Mouse (Mus musculus): ENCODE results near the gene Dbt.

Gene Dbt

GRCm38 (mm10) chr3:116512904-116513716, at the start of gene Dbt:
Dbt (plus strand) TSS chr3:116513070.
- peak; percentile 24 to 81 for DNase-seq (ENCODE audit: low spot score in 2 of 2)

DNA sequence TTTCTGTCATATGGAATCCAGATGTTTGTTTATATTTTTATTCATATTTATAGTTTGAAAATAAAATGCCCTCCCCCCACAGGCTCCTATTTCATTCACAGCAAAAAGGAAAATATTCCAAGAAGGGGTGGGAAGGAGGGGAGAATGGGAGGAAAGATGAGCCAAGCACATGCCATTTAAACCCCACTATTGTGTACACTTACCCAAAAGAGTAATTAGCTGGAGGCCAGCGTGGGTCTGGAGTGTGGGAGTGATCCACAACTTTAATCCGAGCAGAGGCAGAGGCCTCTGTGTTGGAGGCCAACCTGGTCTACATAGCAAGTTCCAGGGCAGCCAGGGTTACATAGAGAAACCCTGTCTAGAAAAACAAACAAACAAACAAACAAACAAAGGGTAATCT, 48.6 kb upstream of the Dbt start:
- no peak for DNase-seq (ENCODE audit: low spot score in 2 of 2)

DNA sequence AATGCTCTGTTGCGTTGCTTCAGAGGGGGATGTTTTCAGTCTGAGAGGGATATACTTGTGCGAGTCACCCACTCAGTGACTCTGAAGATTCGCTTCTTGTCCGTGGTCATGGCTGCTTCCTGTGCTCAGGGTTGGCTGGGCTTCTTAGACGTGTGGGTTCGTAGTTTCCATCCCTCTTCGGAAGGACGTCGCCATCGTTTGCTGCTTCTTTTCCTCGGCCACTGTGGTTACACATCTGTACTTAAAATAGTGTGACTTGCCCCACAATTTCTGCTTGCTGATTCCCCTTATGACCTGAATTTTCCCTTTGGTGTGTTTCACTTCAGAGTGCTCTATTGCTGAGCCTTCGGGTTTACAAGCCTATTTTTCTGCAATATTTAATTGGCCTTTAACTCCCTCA, 47.2 kb upstream of the Dbt start:
- DNase-seq (ENCODE audit: low spot score in 2 of 2), result no peak

DNA sequence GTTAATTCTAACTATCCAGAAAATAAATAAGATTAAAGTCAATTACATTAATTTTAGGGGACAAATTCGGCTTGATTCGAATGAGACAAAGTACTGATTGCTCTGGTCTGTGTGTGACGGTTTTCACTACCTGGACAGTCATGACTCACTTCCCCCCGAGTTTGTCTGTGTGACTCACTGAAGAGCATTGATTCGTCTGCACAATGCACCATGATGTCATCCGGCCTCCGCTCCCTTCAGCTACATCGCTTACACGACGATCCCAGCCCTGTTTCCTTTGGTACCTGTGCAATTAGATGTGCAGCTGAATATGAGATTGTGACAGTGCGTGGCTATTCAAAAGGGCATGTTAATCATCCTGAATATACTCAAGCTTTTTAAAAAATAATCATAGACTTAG, 38.3 kb upstream of the Dbt start:
- DNase-seq (ENCODE audit: low spot score in 2 of 2), result no peak

GRCm38 (mm10) chr3:116476686-116477298, 36.1 kb upstream of the Dbt start:
- no peak for DNase-seq (ENCODE audit: low spot score in 2 of 2)

GRCm38 (mm10) chr3:116477351-116477750, 35.5 kb upstream of the Dbt start:
- no peak for DNase-seq (ENCODE audit: low spot score in 2 of 2)

DNA sequence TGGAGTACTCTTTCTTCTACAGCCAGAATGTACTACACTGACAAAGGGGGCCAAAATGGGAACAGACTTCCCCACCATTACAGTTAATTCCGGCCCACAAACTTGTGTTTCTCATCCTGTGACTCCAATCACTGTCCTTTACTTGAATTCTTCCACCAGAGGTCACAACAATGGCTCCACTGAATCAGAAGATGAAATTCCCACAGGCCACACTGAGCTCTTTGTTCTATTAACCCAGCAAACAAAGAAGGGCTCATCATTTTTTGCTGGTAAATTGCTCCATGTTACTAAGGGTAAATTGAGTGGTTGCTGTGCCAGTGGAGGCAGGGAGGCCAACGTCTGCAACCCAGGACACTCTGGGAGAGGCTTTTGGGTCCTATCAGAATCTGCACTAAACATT, 32.8 kb upstream of the Dbt start:
- no peak for DNase-seq (ENCODE audit: low spot score in 2 of 2)

DNA sequence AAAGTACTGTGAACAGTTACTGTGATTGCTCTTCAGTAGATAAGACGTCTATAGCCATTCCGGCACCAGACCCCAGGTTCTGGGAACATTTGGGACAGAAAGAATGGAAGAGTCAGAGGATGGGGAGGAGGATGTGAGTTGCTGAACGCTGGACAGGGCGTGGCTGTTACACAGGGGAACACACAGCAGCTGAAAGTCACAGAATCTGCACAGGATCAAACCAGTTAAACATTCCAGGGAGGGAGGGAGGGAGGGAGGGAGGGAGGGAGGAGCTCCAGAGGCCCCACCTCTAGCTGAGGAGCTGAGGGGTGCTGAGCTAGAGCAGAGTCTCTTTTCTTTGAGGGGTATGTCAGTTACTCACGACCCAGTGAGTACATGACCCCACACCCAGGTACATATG, 31.9 kb upstream of the Dbt start:
- no peak for DNase-seq (ENCODE audit: low spot score in 2 of 2)

GRCm38 (mm10) chr3:116482724-116483123, 30.1 kb upstream of the Dbt start:
- DNase-seq (ENCODE audit: low spot score in 2 of 2), result no peak

- no peak for DNase-seq (ENCODE audit: low spot score in 2 of 2)
Observed at GRCm38 (mm10) chr3:116483271-116483670, 29.6 kb upstream of the Dbt start.

GRCm38 (mm10) chr3:116490920-116491319, 21.9 kb upstream of the Dbt start:
- no peak for DNase-seq (ENCODE audit: low spot score in 2 of 2)

DNA sequence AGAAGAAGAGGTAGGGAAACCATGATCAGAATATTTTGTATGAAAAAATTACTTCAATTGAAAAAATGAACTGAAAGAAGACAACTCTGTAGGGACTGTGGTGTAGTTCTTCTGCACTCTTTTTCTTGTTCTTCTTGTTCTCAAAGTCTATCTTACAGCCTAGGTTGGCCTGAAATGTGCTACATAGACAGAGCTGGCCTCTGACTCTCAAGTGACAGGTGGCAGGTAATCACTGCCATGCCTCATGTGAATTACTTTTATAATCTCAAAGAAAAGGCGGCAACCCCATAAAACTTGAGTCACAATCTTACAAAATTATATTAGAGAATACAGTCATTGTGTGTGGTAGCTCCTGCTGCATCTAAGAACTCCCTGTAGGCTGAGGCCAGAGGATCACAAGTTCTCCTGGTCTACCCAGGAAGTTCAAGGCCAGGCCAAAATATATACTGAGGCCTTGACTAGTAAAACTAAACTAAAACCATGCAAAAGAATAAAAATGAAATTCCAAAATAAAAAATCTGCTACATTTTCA, 20.9 kb upstream of the Dbt start:
- no peak for DNase-seq (ENCODE audit: low spot score in 2 of 2)

DNA sequence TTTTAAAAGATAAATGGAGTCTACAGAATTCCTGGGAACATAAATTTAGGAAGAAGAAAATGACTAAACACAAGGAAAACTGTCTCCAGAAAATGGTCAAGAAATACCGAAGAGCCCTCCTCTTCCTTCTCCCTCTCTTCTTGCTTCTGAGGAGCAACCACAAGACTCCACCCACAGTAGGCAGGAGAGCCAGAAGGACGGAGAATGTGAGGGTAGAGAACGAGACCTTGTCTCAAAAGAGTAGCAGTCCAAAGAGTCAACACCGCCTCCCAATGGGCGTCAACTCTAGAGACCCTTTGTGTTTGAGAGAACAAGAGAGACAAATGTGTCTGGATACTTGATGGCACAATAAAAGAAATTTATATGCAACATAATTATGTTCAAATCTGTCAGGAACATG, 19.2 kb upstream of the Dbt start:
- no peak for DNase-seq (ENCODE audit: low spot score in 2 of 2)

- no peak for DNase-seq (ENCODE audit: low spot score in 2 of 2)
Observed at GRCm38 (mm10) chr3:116495671-116496070, 17.2 kb upstream of the Dbt start.

DNA sequence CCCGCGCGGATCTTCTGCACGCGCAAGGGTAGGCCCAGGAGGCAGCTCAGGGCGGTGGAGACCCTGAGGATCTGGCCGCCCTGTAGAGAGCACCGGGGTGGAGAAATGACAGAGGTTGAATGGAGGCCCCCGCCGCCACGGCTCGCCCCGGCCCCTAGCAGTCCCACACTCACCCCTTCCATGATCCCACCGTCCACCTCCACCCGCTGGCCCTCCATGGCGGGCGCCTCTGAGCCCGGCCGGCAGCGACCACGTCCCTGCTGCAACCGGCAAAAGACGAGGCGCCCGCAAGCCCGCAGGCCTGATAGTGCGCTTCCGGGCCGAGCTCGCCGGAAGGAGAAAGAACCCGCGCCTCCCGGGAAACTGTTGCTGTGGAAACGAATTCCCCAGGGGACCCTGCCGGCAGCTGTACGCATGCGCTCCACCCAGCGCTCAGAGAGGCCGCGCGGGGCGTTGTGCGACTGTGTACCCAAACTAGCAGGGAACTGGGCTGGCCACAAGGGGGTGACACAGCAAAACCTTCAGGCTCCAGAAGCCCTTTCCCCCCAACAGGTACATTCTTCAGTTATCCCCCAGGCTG, 5.0 kb upstream of the Dbt start, which contains the start of gene Rtca:
Rtca (minus strand) TSS at position 437 of the 580 bp plus-strand sequence.
- peak; percentile 93 to 96 for DNase-seq (ENCODE audit: low spot score in 2 of 2)

GRCm38 (mm10) chr3:116512151-116512903, 543 bp upstream of the Dbt start:
- peak in 1 of 2 experiments; percentile 59 for DNase-seq (ENCODE audit: low spot score in 2 of 2)

DNA sequence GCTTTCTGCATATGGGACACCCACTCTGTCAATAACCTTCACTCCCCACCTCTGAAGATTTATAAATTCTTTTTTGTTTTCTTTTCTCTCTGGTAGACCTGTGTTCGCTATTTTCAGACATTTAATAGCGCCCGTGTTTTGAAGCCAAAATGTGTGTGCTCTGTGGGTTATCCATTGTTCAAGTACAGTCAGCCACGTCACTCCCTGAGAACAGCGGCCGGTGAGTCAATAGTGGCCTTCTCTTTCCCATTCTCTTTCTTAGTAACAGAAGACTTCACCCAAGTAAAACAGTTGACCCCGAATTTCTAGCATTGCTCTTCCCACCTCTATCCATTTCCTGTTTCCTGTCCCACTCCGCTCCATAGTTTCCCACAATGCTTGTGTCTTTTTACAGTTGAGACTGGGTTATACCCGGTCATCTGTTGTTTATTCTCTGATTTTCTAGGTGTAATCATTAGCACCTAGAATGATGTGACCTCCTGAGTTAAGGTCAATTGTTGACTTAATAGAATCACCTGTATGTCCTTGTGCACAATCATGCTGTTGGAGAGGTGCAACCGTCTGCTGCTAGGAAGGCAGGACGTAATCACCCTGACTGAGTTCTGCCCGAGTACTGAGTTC, 7.4 kb downstream of the Dbt start:
- DNase-seq (ENCODE audit: low spot score in 2 of 2), result no peak

- DNase-seq (ENCODE audit: low spot score in 2 of 2), result no peak
Observed at GRCm38 (mm10) chr3:116529741-116530140, 16.9 kb downstream of the Dbt start.

- DNase-seq (ENCODE audit: low spot score in 2 of 2), result no peak
Observed at GRCm38 (mm10) chr3:116530826-116531225, 18.0 kb downstream of the Dbt start.

DNA sequence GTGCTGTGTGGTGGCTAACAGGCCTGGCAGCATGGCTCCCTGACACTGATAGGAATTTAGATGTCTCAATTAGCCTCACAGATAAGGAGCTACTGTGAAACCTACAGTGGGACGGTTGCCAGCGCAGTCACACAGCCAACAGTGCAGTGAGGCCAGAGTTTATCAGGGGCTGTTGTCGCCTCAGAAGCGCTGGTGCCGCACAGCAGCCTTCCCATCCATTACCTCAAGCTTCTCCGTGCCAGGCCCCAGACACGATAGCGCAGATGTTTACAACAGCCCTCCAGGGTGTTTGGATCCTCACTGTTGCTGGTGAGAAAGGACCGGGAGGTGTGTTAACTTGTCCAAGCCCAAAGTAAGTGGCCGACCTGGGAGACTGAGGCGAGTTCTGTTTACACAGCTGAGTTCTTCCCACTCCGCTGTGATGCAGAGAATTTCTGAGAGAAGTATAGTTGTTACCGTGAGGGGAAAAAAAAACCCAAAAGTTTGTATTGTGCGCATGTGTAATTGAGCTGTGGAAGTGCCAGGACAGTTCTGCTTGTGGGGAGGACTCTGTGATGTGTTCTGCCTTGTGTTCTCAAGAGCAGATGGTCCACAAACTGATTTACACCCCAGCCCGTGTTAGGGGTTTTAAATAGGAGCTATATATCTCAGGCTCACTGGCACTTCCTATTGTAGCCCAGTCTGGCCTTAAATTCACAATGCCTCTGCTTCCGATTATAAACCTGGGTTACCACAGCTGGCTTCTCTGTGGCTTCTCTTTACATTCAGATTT, 23.7 kb downstream of the Dbt start:
- peak; percentile 16 to 44 for DNase-seq (ENCODE audit: low spot score in 2 of 2)

GRCm38 (mm10) chr3:116537200-116537573, 24.3 kb downstream of the Dbt start:
- DNase-seq (ENCODE audit: low spot score in 2 of 2), result no peak
